8 mouse cellular contexts compared by ENCODE assay signal in genomic region chr11:50025721-50026520, GRCm38 (mm10). TPM values are rescaled to one million over a fixed set of nuclear protein-coding genes. Genes with fewer than 3 reads are reported as not detected.
DNase-seq lines count a peak whose midpoint lies in the region; ATAC-seq and TF ChIP-seq lines count a peak whose summit lies in the region.

No protein-coding gene starts in this region.

- no peaks in the 10 kb centered on the region for H3K9me3 ChIP-seq in embryonic facial prominence, embryonic 10.5 days
- no peaks in the 10 kb centered on the region for H3K9me3 ChIP-seq in hindbrain, embryonic 13.5 days
- H3K9me3 ChIP-seq in midbrain, embryonic 13.5 days, result no peaks in the 10 kb centered on the region

- H3K9ac ChIP-seq in hindbrain, embryonic 13.5 days, result peak overlapping the region; percentile 99
- H3K9ac ChIP-seq in midbrain, embryonic 13.5 days (replicated peaks), result peak overlapping the region; percentile 98

- no peak for TF ChIP-seq CTCF in layer of hippocampus, adult 2 months (conservative IDR thresholded peaks at IDR 0.05)

- peak overlapping the region; percentile 80 for H3K4me2 ChIP-seq in hindbrain, embryonic 13.5 days
- peak overlapping the region; percentile 68 for H3K4me2 ChIP-seq in midbrain, embryonic 13.5 days (replicated peaks)

- no peaks in the 10 kb centered on the region for H3K36me3 ChIP-seq in embryonic facial prominence, embryonic 10.5 days (replicated peaks)
- H3K36me3 ChIP-seq in hindbrain, embryonic 13.5 days, result no peaks in the 10 kb centered on the region
- H3K36me3 ChIP-seq in midbrain, embryonic 13.5 days, result no peaks in the 10 kb centered on the region

- 8% methylated on average over 24 of the region's 24 CpGs for WGBS in embryonic facial prominence, embryonic 10.5 days
- WGBS in hindbrain, embryonic 13.5 days, result 4% methylated on average over 24 of the region's 24 CpGs
- WGBS in midbrain, embryonic 13.5 days, result 3% methylated on average over 24 of the region's 24 CpGs

- H3K4me3 ChIP-seq in layer of hippocampus, adult 2 months, result peak overlapping the region; percentile 86
- peak overlapping the region; percentile 94 for H3K4me3 ChIP-seq in embryonic facial prominence, embryonic 10.5 days
- peak overlapping the region; percentile 95 for H3K4me3 ChIP-seq in hindbrain, embryonic 13.5 days
- H3K4me3 ChIP-seq in midbrain, embryonic 13.5 days (replicated peaks), result peak overlapping the region; percentile 96

- ATAC-seq in hindbrain, embryonic 13.5 days (ENCODE audit: low FRiP score), result 0 out of 2 replicates have a peak, but pooled peaks have one; percentile 2
- ATAC-seq in midbrain, embryonic 13.5 days, result no peak
- no peak for ATAC-seq in inflammation-experienced regulatory T-cells, adult 6 months

- H3K4me1 ChIP-seq in embryonic facial prominence, embryonic 10.5 days, result peaks cover 32% of the 10 kb centered on the region
- H3K4me1 ChIP-seq in hindbrain, embryonic 13.5 days (replicated peaks), result peaks cover 40% of the 10 kb centered on the region
- peaks cover 39% of the 10 kb centered on the region for H3K4me1 ChIP-seq in midbrain, embryonic 13.5 days (replicated peaks)

- H3K27me3 ChIP-seq in embryonic facial prominence, embryonic 10.5 days (replicated peaks; ENCODE audit: low read depth, poor library complexity, severe bottlenecking), result peaks cover 23% of the 10 kb centered on the region
- H3K27me3 ChIP-seq in hindbrain, embryonic 13.5 days, result peaks cover 6% of the 10 kb centered on the region
- H3K27me3 ChIP-seq in midbrain, embryonic 13.5 days, result peaks cover 12% of the 10 kb centered on the region; the same call in 1 of the 2 replicates

- H3K27ac ChIP-seq in layer of hippocampus, adult 2 months, result peak overlapping the region; percentile 100
- H3K27ac ChIP-seq in embryonic facial prominence, embryonic 10.5 days (replicated peaks), result peak overlapping the region; percentile 96
- H3K27ac ChIP-seq in hindbrain, embryonic 13.5 days, result peak overlapping the region; percentile 98
- peak overlapping the region; percentile 96 for H3K27ac ChIP-seq in midbrain, embryonic 13.5 days

- no peak for DNase-seq in layer of hippocampus, adult 2 months (ENCODE audit: low spot score in 2 of 2)
- DNase-seq in layer of hippocampus, postnatal 25 days (ENCODE audit: extremely low spot score in 1 of 2, low spot score in 1 of 2), result no peak
- DNase-seq in embryonic facial prominence, embryonic 10.5 days (ENCODE audit: low spot score), result no peak
- DNase-seq in thymus, postnatal 14 days, result no peak
- no peak for DNase-seq in c-Kit-positive CD71-positive TER-119-positive erythroid progenitor cells, embryonic 14.5 days (ENCODE audit: low spot score)

RNA-seq across cellular contexts. Expression of gene Rnf130, which starts 0.8 kb away (rescaled TPM):
- total RNA-seq in layer of hippocampus, adult 2 months (2021), result 10 to 100 TPM; 75.3 to 78.3 TPM
- 10 to 100 TPM; 80.3 to 81.6 TPM for total RNA-seq in layer of hippocampus, postnatal 25 days (2021)
- 57.4 and 60.5 TPM in 2 replicates for polyA plus RNA-seq in embryonic facial prominence, embryonic 10.5 days (2016; fragmentation: Nextera tagmentation; extraction: Ambion mirVana)
- polyA plus RNA-seq in hindbrain, embryonic 13.5 days (2015; fragmentation: Nextera tagmentation; extraction: Ambion mirVana), result 60.3 and 63.6 TPM in 2 replicates
- 57.9 and 59.0 TPM in 2 replicates for polyA plus RNA-seq in midbrain, embryonic 13.5 days (2015; fragmentation: Nextera tagmentation; extraction: Ambion mirVana)
- 1 to 10 TPM; 1.1 to 4.2 (median 3.5) TPM for polyA plus RNA-seq in inflammation-experienced regulatory T-cells, adult 6 months (2017; shearing (Covaris generic))

Comparison
In these comparisons a context has a peak if more than half of its experiments do, and no peak if none do; other contexts are left out.
1. RNA of gene Rnf130, which starts 0.8 kb away (polyA plus RNA-seq): 60.3 to 63.6 TPM in hindbrain, embryonic 13.5 days, 57.4 to 60.5 TPM in embryonic facial prominence, embryonic 10.5 days and 57.9 to 59.0 TPM in midbrain, embryonic 13.5 days; 1.1 to 4.2 TPM in inflammation-experienced regulatory T-cells, adult 6 months; every median in the first group is over 10 times any median in the second.
2. Peak in every context shown above with its lines, with median percentiles within 50 percentile points of each other: H3K27ac ChIP-seq and H3K4me3 ChIP-seq.